Mouse (Mus musculus): ENCODE results near the gene Slc41a2. TPM values are rescaled to one million over a fixed set of nuclear protein-coding genes. Genes with fewer than 3 reads are reported as not detected.

Slc41a2 gene
- total and polyA plus RNA-seq, 3 experiments: 0.05 TPM; not detected in 2

GRCm38 (mm10) chr10:83210968-83211583, 126.6 kb downstream of the Slc41a2 start:
- no peak for DNase-seq (ENCODE audit: low spot score)
- Histone ChIP-seq H3K36me3 (replicated peaks) (no peaks in the 10 kb centered on the region), H3K27me3 (ENCODE audit: insufficient read depth, low read length) (peaks cover 43% of the 10 kb centered on the region)

DNA sequence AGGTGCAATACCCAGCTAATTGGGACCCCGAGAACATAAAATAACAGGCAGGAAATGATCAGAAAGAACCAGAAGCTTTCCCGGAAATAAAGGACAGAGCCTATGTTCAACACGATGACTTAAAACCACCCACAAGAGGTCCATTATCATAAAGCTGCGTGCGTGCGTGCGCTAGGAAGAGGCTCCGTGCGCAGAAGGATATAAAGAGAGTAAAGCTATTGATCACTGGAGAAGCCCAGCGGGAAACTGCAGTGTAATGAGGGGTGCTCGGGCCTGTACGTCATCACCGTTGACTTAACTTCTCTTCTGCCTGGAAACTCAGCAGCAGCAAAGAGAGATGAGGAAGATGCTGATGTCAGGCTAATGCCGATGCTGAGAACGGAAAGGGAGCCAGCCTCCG, 127.6 kb downstream of the Slc41a2 start:
- Histone ChIP-seq H3K4me3 (ENCODE audit: low read depth, low read length) (no peak overlapping the region), H3K36me3 (replicated peaks) (no peaks in the 10 kb centered on the region), H3K27me3 (ENCODE audit: insufficient read depth, low read length) (peaks cover 48% of the 10 kb centered on the region), H3K4me1 (ENCODE audit: insufficient read depth, low read depth, low read length) (peaks cover 6% of the 10 kb centered on the region), H3K9me3 (replicated peaks) (0 out of 2 replicates have a peak, but pooled peaks cover 2% of the 10 kb centered on the region)
- ATAC-seq (ENCODE audit: extremely low read depth, insufficient number of reproducible peaks, low FRiP score, poor library complexity, severe bottlenecking): no peak
- no peak for DNase-seq (ENCODE audit: low spot score)
- no peak for TF ChIP-seq TAL1 (conservative IDR thresholded peaks at IDR 0.05; ENCODE audit: low read depth, low read length)
- TF ChIP-seq GATA1 (IDR thresholded peaks at IDR 0.05; ENCODE audit: borderline replicate concordance, low read length): no peak
- no peak for TF ChIP-seq GATA2 (IDR thresholded peaks at IDR 0.05; ENCODE audit: borderline replicate concordance, low read depth, low read length)
- TF ChIP-seq CTCF (IDR thresholded peaks at IDR 0.05; ENCODE audit: low read depth, low read length): no peak
- no peak for TF ChIP-seq POLR2AphosphoS5 (IDR thresholded peaks at IDR 0.05; ENCODE audit: insufficient replicate concordance, low read depth, low read length)

More at GRCm38 (mm10) chr10:83210968-83211583, 126.6 kb downstream of the Slc41a2 start:
- Histone ChIP-seq H3K4me3 (ENCODE audit: low read depth, low read length) (no peak overlapping the region), H3K9me3 (replicated peaks) (0 out of 2 replicates have a peak, but pooled peaks cover 2% of the 10 kb centered on the region), H3K4me1 (ENCODE audit: insufficient read depth, low read depth, low read length) (peaks cover 15% of the 10 kb centered on the region)
- TF ChIP-seq TAL1 (conservative IDR thresholded peaks at IDR 0.05; ENCODE audit: low read depth, low read length) (no peak), CTCF (IDR thresholded peaks at IDR 0.05; ENCODE audit: low read depth, low read length) (no peak), POLR2AphosphoS5 (IDR thresholded peaks at IDR 0.05; ENCODE audit: insufficient replicate concordance, low read depth, low read length) (no peak), GATA1 (IDR thresholded peaks at IDR 0.05; ENCODE audit: borderline replicate concordance, low read length) (no peak), GATA2 (IDR thresholded peaks at IDR 0.05; ENCODE audit: borderline replicate concordance, low read depth, low read length) (no peak)
- no peak for ATAC-seq (ENCODE audit: extremely low read depth, insufficient number of reproducible peaks, low FRiP score, poor library complexity, severe bottlenecking)

DNA sequence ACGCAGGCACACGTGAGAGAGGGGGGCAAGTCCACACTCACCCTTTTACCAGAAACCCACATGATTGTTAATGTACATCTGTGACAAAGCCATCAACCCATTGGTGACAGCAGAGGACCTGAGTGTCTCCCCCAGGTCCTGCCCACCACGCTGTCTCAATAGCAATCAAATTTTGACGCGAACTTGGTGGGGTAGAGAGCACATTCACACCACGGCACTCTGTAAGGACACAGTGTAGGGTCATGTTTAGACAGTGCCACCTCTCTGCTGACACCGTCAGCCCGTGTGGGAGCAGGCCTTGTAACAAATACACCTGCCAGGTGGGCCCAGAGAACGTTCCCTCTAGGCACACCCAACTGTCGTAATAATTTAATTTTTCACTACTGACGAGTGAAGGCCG, 128.3 kb downstream of the Slc41a2 start:
- no peak for DNase-seq (ENCODE audit: low spot score)
- H3K4me1 ChIP-seq (ENCODE audit: insufficient read depth, low read depth, low read length): no peaks in the 10 kb centered on the region; the same call in 1 of the 2 replicates
- no peak for TF ChIP-seq POLR2AphosphoS5 (IDR thresholded peaks at IDR 0.05; ENCODE audit: insufficient replicate concordance, low read depth, low read length)
- TF ChIP-seq GATA2 (IDR thresholded peaks at IDR 0.05; ENCODE audit: borderline replicate concordance, low read depth, low read length): no peak
- no peak for TF ChIP-seq GATA1 (IDR thresholded peaks at IDR 0.05; ENCODE audit: borderline replicate concordance, low read length)
- TF ChIP-seq TAL1 (conservative IDR thresholded peaks at IDR 0.05; ENCODE audit: low read depth, low read length): no peak
- no peak for TF ChIP-seq CTCF (IDR thresholded peaks at IDR 0.05; ENCODE audit: low read depth, low read length)
- no peaks in the 10 kb centered on the region for H3K36me3 ChIP-seq (replicated peaks)
- H3K9me3 ChIP-seq (replicated peaks): 0 out of 2 replicates have a peak, but pooled peaks cover 2% of the 10 kb centered on the region
- peaks cover 51% of the 10 kb centered on the region for H3K27me3 ChIP-seq (ENCODE audit: insufficient read depth, low read length)
- no peak for ATAC-seq (ENCODE audit: extremely low read depth, insufficient number of reproducible peaks, low FRiP score, poor library complexity, severe bottlenecking)
- H3K4me3 ChIP-seq (ENCODE audit: low read depth, low read length): no peak overlapping the region

DNA sequence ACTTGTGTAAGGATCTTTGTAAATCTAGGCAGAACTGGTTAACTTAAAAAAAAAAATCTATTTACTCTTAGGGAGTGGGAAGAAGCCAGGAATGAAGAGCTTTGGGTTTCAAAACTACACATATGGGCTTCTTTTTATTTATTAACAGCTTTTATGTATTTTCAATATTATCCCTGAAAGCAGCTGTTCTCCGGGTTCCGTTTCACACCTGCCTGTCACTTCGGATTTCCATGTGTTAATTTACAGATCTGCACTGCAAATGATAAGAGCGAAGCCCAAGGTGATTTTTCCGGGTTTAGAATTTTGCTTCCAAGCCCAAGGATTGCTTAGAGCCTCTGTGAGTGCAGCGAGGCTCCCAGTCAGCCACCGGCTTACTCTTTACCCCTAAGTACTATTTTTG, 129.2 kb downstream of the Slc41a2 start:
- no peaks in the 10 kb centered on the region for H3K36me3 ChIP-seq (replicated peaks)
- no peaks in the 10 kb centered on the region; the same call in 1 of the 2 replicates for H3K4me1 ChIP-seq (ENCODE audit: insufficient read depth, low read depth, low read length)
- TF ChIP-seq GATA1 (IDR thresholded peaks at IDR 0.05; ENCODE audit: borderline replicate concordance, low read length): no peak
- H3K9me3 ChIP-seq (replicated peaks): 0 out of 2 replicates have a peak, but pooled peaks cover 2% of the 10 kb centered on the region
- ATAC-seq (ENCODE audit: extremely low read depth, insufficient number of reproducible peaks, low FRiP score, poor library complexity, severe bottlenecking) (no peak), DNase-seq (ENCODE audit: low spot score) (no peak)
- H3K27me3 ChIP-seq (ENCODE audit: insufficient read depth, low read length): peaks cover 55% of the 10 kb centered on the region
- no peak overlapping the region for H3K4me3 ChIP-seq (ENCODE audit: low read depth, low read length)

GRCm38 (mm10) chr10:83202906-83203702, 134.6 kb downstream of the Slc41a2 start:
- Histone ChIP-seq H3K36me3 (replicated peaks) (no peaks in the 10 kb centered on the region), H3K9me3 (replicated peaks) (no peaks in the 10 kb centered on the region), H3K4me1 (ENCODE audit: insufficient read depth, low read depth, low read length) (peaks cover 13% of the 10 kb centered on the region), H3K27me3 (ENCODE audit: insufficient read depth, low read length) (peaks cover 42% of the 10 kb centered on the region), H3K4me3 (ENCODE audit: low read depth, low read length) (no peak overlapping the region)
- ATAC-seq (ENCODE audit: extremely low read depth, insufficient number of reproducible peaks, low FRiP score, poor library complexity, severe bottlenecking) (no peak), DNase-seq (ENCODE audit: low spot score) (no peak)
- TF ChIP-seq POLR2AphosphoS5 (IDR thresholded peaks at IDR 0.05; ENCODE audit: insufficient replicate concordance, low read depth, low read length) (no peak), GATA1 (IDR thresholded peaks at IDR 0.05; ENCODE audit: borderline replicate concordance, low read length) (no peak), GATA2 (IDR thresholded peaks at IDR 0.05; ENCODE audit: borderline replicate concordance, low read depth, low read length) (no peak), CTCF (IDR thresholded peaks at IDR 0.05; ENCODE audit: low read depth, low read length) (no peak), TAL1 (conservative IDR thresholded peaks at IDR 0.05; ENCODE audit: low read depth, low read length) (no peak)

- no peak for ATAC-seq (ENCODE audit: extremely low read depth, insufficient number of reproducible peaks, low FRiP score, poor library complexity, severe bottlenecking)
- TF ChIP-seq CTCF (IDR thresholded peaks at IDR 0.05; ENCODE audit: low read depth, low read length) (no peak), TAL1 (conservative IDR thresholded peaks at IDR 0.05; ENCODE audit: low read depth, low read length) (no peak), GATA1 (IDR thresholded peaks at IDR 0.05; ENCODE audit: borderline replicate concordance, low read length) (no peak), GATA2 (IDR thresholded peaks at IDR 0.05; ENCODE audit: borderline replicate concordance, low read depth, low read length) (no peak), POLR2AphosphoS5 (IDR thresholded peaks at IDR 0.05; ENCODE audit: insufficient replicate concordance, low read depth, low read length) (no peak)
- no peak for DNase-seq (ENCODE audit: low spot score)
- peaks cover 5% of the 10 kb centered on the region for H3K36me3 ChIP-seq (replicated peaks)
- H3K9me3 ChIP-seq (replicated peaks): no peaks in the 10 kb centered on the region
- peaks cover 33% of the 10 kb centered on the region for H3K27me3 ChIP-seq (ENCODE audit: insufficient read depth, low read length)
- no peak overlapping the region for H3K4me3 ChIP-seq (ENCODE audit: low read depth, low read length)
- peaks cover 21% of the 10 kb centered on the region for H3K4me1 ChIP-seq (ENCODE audit: insufficient read depth, low read depth, low read length)
These were observed 136.2 kb downstream of the Slc41a2 start for GRCm38 (mm10) chr10:83201525-83201924.
